Mouse (Mus musculus): Measurements from ENCODE around the gene Rftn1.

Rftn1 gene

GRCm38 (mm10) chr17:50031548-50032491, 158.7 kb downstream of the Rftn1 start:
- no peak for DNase-seq (ENCODE audit: low read depth, low spot score)

GRCm38 (mm10) chr17:50025651-50026050, 164.8 kb downstream of the Rftn1 start:
- no peak for DNase-seq (ENCODE audit: low read depth, low spot score)

- no peak for DNase-seq (ENCODE audit: low read depth, low spot score)
Measured at GRCm38 (mm10) chr17:50025173-50025626, 165.3 kb downstream of the Rftn1 start.

- no peak for DNase-seq (ENCODE audit: low read depth, low spot score)
Measured at GRCm38 (mm10) chr17:50021400-50021799, 169.1 kb downstream of the Rftn1 start.

- DNase-seq (ENCODE audit: low read depth, low spot score): no peak
Measured at GRCm38 (mm10) chr17:50020211-50021001, 170.1 kb downstream of the Rftn1 start.

GRCm38 (mm10) chr17:50019819-50020210, 170.7 kb downstream of the Rftn1 start:
- DNase-seq (ENCODE audit: low read depth, low spot score): no peak

- no peak for DNase-seq (ENCODE audit: low read depth, low spot score)
Measured at GRCm38 (mm10) chr17:50019090-50019489, 171.4 kb downstream of the Rftn1 start.

GRCm38 (mm10) chr17:50014708-50015107, 175.8 kb downstream of the Rftn1 start:
- no peak for DNase-seq (ENCODE audit: low read depth, low spot score)

- no peak for DNase-seq (ENCODE audit: low read depth, low spot score)
Measured at GRCm38 (mm10) chr17:50013848-50014247, 176.6 kb downstream of the Rftn1 start.

- DNase-seq (ENCODE audit: low read depth, low spot score): no peak
Measured at GRCm38 (mm10) chr17:50010096-50010495, 180.4 kb downstream of the Rftn1 start.

GRCm38 (mm10) chr17:50006721-50007351, 183.6 kb downstream of the Rftn1 start:
- no peak for DNase-seq (ENCODE audit: low read depth, low spot score)

GRCm38 (mm10) chr17:50006338-50006720, 184.1 kb downstream of the Rftn1 start:
- no peak for DNase-seq (ENCODE audit: low read depth, low spot score)

- DNase-seq (ENCODE audit: low read depth, low spot score): no peak
Measured at GRCm38 (mm10) chr17:50003156-50003555, 187.3 kb downstream of the Rftn1 start.

GRCm38 (mm10) chr17:50002171-50002570, 188.3 kb downstream of the Rftn1 start:
- DNase-seq (ENCODE audit: low read depth, low spot score): no peak

GRCm38 (mm10) chr17:50001754-50002153, 188.7 kb downstream of the Rftn1 start:
- no peak for DNase-seq (ENCODE audit: low read depth, low spot score)

- DNase-seq (ENCODE audit: low read depth, low spot score): no peak
Measured at GRCm38 (mm10) chr17:50000580-50000979, 189.9 kb downstream of the Rftn1 start.

GRCm38 (mm10) chr17:49996626-49997152, 193.8 kb downstream of the Rftn1 start:
- DNase-seq (ENCODE audit: low read depth, low spot score): no peak

- no peak for DNase-seq (ENCODE audit: low read depth, low spot score)
Measured at GRCm38 (mm10) chr17:49996097-49996496, 194.4 kb downstream of the Rftn1 start.

- no peak for DNase-seq (ENCODE audit: low read depth, low spot score)
Measured at GRCm38 (mm10) chr17:49995226-49995625, 195.2 kb downstream of the Rftn1 start.

- DNase-seq (ENCODE audit: low read depth, low spot score): no peak
Measured at GRCm38 (mm10) chr17:49993631-49994030, 196.8 kb downstream of the Rftn1 start.

Data from forelimb bud, embryonic 11.5 days (tissue).